Mouse (Mus musculus) adipose tissue, adult 10 weeks (tissue): ENCODE data around the gene Vgll1. TPM values are rescaled to one million over a fixed set of nuclear protein-coding genes. Genes with fewer than 3 reads are reported as not detected.

Experiments used
- polyA plus RNA-seq: library from polyadenylated mRNA; stranded (reverse); fragments of 350-450 nt; fragmentation: Illumina TruSeq; extraction: RNeasy Lipid Tissue Mini Kit (QIAGEN cat#74804); gene quantifications from one replicate; pipeline ENCODE4 v1.2.3, GENCODE M21; 2014; ENCODE audit warnings: low read depth, low replicate concordance

The Vgll1 gene
- polyA plus RNA-seq: not detected

DNA sequence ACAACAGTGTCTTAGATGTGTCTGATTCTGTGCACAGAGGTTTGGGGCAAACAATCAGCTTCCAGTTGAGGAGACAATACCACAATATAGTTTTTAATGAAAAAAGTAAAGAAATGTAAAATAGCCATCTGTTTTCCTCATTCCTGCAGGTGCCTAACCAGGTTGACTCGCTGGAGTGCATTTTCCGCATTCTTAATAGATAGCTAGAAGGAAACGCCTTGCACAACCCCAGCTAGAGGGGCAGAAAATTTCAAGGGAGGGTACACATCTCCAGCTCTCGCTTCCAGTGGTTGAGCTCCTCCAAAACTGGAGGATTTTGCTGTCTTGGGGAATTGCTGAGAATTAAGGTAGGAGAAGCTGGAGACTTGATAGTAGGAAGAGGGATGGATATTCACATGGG lies at the start of gene Vgll1:
Vgll1 (plus strand) TSS at position 301 of the 400 bp plus-strand sequence.

GRCm38 (mm10) chrX:57042774-57043173 lies 45.1 kb upstream of the Vgll1 start, which contains the start of gene Brs3:
Gene Brs3, plus strand, starts transcription at chrX:57043074.

GRCm38 (mm10) chrX:57053174-57053992 lies 34.5 kb upstream of the Vgll1 start, which contains the start of gene Htatsf1:
Gene Htatsf1, plus strand, starts transcription at chrX:57053583.

Other genes with a start within 250 kb of the Vgll1 start
- not detected for gene Adgrg4, start 217.9 kb upstream of the Vgll1 start, polyA plus RNA-seq
- not detected for gene Brs3, start 45.0 kb upstream of the Vgll1 start, polyA plus RNA-seq
- gene Htatsf1, start 34.5 kb upstream of the Vgll1 start, polyA plus RNA-seq: 54.4 TPM
- not detected for gene Cd40lg, start 124.0 kb downstream of the Vgll1 start, polyA plus RNA-seq